Mouse (Mus musculus) liver, postnatal 0 days (tissue): ENCODE measurements around the gene Glt6d1.
"Not testable (repeated sequence)": the region's sequence is repeated elsewhere in the genome, so short reads cannot be mapped to it uniquely, and the experiment has no call there.

Source experiments
- CTCF ChIP-seq: sonication (generic); IDR thresholded peaks from 2 replicates; pipeline ENCODE4 v1.5.1; 2016; ENCODE audit warnings: antibody characterized with exemption, low read depth
- EP300 ChIP-seq: IDR thresholded peaks from 2 replicates; pipeline ENCODE4 v1.6.1; 2016; ENCODE audit warnings: antibody characterized with exemption, low read depth, mild to moderate bottlenecking

DNA sequence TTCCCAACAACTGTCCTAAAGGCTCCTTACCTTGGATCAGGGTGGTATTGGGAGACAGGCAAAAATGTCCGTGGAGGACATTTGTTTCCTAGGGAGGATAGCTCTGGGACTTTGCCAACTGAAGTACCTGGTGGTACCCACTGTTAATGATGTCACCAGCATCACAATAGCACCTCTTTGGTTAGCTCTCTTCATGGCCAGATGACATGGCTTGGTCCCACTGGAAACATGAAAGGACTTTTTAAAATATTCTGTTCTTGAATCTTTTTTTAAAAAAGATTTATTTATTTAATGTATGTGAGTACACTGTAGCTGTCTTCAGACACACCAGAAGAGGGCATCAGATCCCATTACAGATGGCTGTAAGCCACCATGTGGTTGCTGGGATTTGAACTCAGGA is at the start of gene Glt6d1:
- TF ChIP-seq CTCF, EP300: not testable (repeated sequence)
